Mouse (Mus musculus) midbrain, embryonic 11.5 days (tissue): ENCODE data around the gene Antxr1. TPM values are rescaled to one million over a fixed set of nuclear protein-coding genes. Genes with fewer than 3 reads are reported as not detected.

Experiments
- ATAC-seq: fragments of 200-750 bp; cut with Nextera tagmentation; 2 replicates; pipeline ENCODE4 v1.8.0; 2017; ENCODE audit warnings: moderate TSS enrichment, moderate library complexity; ENCODE audit not compliant: low FRiP score
- DNase-seq: peaks from one replicate; pipeline ENCODE4 v3.0.0; 2015; ENCODE audit warnings: low spot score; ENCODE audit errors: missing footprints
- H3K27ac ChIP-seq: fragments of 300-500 bp; sonication (generic); 2 replicates; pipeline ENCODE4 v1.5.1; 2014; ENCODE audit warnings: low read depth, low read length
- H3K27me3 ChIP-seq: fragments of 300-500 bp; sonication (generic); 2 replicates; pipeline ENCODE4 v1.6.1; 2014; ENCODE audit warnings: mild to moderate bottlenecking, low read length, moderate library complexity, mixed read lengths; ENCODE audit not compliant: control insufficient read depth, insufficient read depth
- H3K36me3 ChIP-seq: fragments of 300-500 bp; sonication (generic); 2 replicates; pipeline ENCODE4 v1.6.1; 2014; ENCODE audit warnings: mild to moderate bottlenecking, low read length, moderate library complexity, mixed read lengths; ENCODE audit not compliant: control insufficient read depth, insufficient read depth
- H3K4me1 ChIP-seq: fragments of 300-500 bp; sonication (generic); 2 replicates; pipeline ENCODE4 v1.6.1; 2014; ENCODE audit warnings: low read length; ENCODE audit not compliant: control insufficient read depth, insufficient read depth
- H3K4me2 ChIP-seq: fragments of 300-500 bp; sonication (generic); 2 replicates; pipeline ENCODE4 v1.6.1; 2014; ENCODE audit warnings: mild to moderate bottlenecking, moderate library complexity
- H3K4me3 ChIP-seq: fragments of 300-500 bp; sonication (generic); 2 replicates; pipeline ENCODE4 v1.5.1; 2014; ENCODE audit warnings: low read depth, low read length
- H3K9ac ChIP-seq: fragments of 300-500 bp; sonication (generic); 2 replicates; pipeline ENCODE4 v1.6.1; 2014; ENCODE audit warnings: low read length
- H3K9me3 ChIP-seq: fragments of 300-500 bp; sonication (generic); 2 replicates; pipeline ENCODE4 v1.6.1; 2016; ENCODE audit warnings: low read length; ENCODE audit not compliant: control insufficient read depth
- WGBS: fragments of 180-500 bp; shearing (Covaris S2); extraction: QIAGEN DNeasy Blood & Tissue Kit; methylation state at CpG from one replicate; pipeline ENCODE4 v1.1.7; 2014; 5-methylcytosine and 5-hydroxymethylcytosine counted together
- polyA plus RNA-seq: library from polyadenylated mRNA; unstranded; fragments of >200 nt; fragmentation: Nextera tagmentation; extraction: Ambion mirVana; gene quantifications from 2 replicates; pipeline ENCODE4 v1.2.1, GENCODE M21; 2014

The Antxr1 gene
- polyA plus RNA-seq = 4.9 and 5.4 TPM in 2 replicates

DNA sequence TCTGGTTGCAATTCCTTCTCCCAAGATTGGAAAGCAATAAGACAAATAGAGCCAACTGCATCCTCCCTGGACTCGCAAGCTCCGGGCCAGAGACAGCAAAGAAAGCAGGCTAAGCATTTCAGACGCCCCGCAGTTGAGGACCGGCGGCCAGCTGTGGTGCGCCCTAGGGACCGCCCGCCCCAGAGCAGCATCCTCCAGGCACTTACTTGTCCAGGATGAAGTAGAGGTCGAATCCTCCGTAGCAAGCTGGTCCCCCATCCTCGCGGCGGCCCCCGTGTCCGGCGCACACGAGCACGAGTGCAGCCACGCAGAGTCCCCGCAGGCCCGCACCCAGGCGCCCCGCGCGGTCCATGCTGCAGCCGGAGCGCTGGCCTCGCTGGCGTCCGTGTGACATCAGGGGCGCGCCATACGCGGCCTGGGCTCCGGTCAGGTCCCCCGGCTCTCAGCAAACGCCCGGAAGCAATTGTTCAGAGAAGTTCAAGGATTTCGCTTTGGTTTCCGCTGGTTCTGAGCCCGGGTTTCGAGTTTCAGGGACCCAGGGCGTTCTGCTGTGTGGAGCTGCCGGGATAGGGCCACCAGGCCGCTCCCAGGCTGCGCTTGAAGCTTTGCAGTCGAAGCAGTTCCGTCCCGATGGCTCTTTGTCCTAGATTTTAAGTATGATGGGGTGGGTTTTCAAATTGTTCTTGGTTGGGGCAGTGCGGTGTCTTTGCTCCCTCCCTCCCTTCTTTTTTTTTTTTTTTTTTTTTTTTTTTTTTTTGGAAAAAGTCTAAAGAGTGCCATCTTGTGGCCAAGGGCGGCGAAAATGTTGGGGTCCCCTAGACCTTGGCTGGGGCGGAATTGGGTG is at the start of gene Antxr1:
Antxr1 (minus strand) TSS at position 731 of the 844 bp plus-strand sequence.
- Histone ChIP-seq H3K36me3 (no peaks in the 10 kb centered on the region), H3K4me2 (peak within 1 kb of the TSS; percentile 82), H3K9me3 (no peaks in the 10 kb centered on the region), H3K9ac (peak within 1 kb of the TSS; percentile 90), H3K27ac (peak within 1 kb of the TSS; percentile 49; the same call in 1 of the 2 replicates), H3K4me3 (peak within 1 kb of the TSS; percentile 66), H3K4me1 (peaks cover 9% of the 10 kb centered on the region), H3K27me3 (no peaks in the 10 kb centered on the region)
- DNase-seq (peak; percentile 98), ATAC-seq (peak; percentile 83)
- under 1% methylated on average over 54 of the region's 54 CpGs for WGBS

DNA sequence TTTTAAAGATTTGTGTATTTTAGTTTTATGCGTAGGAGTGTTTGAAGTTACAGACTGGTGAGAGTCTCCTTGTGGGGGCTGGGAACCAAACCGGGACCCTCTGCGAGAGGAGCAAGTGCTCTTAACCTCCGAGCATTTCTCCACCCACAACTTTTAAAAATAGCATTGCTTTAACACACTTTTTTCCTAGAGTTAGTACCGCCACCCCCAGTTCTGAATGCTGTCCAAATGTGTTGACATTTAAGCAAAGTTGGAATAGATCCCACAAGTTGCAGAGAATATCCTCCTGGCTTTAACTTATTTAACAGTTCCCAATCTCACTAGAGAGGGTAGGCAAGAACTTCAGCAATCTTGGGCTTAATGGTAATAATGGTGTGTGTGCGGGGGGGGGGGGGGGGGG is 49.1 kb upstream of the Antxr1 start:
- Histone ChIP-seq H3K27me3 (no peaks in the 10 kb centered on the region), H3K4me3 (no peak overlapping the region)

GRCm38 (mm10) chr6:87383926-87384691 is 48.5 kb upstream of the Antxr1 start:
- H3K9me3 ChIP-seq = no peaks in the 10 kb centered on the region
- ATAC-seq = peak; percentile 30; the same call in 1 of the 2 replicates
- peak overlapping the region; percentile 48 for H3K4me2 ChIP-seq
- H3K4me1 ChIP-seq = no peaks in the 10 kb centered on the region
- WGBS = 9% methylated on average over 24 of the region's 24 CpGs
- no peak overlapping the region for H3K9ac ChIP-seq
- peak overlapping the region; percentile 19 for H3K4me3 ChIP-seq
- peak; percentile 86 for DNase-seq
- no peak overlapping the region for H3K27ac ChIP-seq
- H3K36me3 ChIP-seq = no peaks in the 10 kb centered on the region
- H3K27me3 ChIP-seq = no peaks in the 10 kb centered on the region

More for the DNA sequence above, 49.1 kb upstream of the Antxr1 start:
- Histone ChIP-seq H3K9ac (no peak overlapping the region), H3K9me3 (no peaks in the 10 kb centered on the region), H3K4me1 (no peaks in the 10 kb centered on the region), H3K36me3 (no peaks in the 10 kb centered on the region), H3K4me2 (no peak overlapping the region), H3K27ac (no peak overlapping the region)
- DNase-seq = no peak
- ATAC-seq = no peak
- 56% methylated on average over 5 of the region's 6 CpGs for WGBS

DNA sequence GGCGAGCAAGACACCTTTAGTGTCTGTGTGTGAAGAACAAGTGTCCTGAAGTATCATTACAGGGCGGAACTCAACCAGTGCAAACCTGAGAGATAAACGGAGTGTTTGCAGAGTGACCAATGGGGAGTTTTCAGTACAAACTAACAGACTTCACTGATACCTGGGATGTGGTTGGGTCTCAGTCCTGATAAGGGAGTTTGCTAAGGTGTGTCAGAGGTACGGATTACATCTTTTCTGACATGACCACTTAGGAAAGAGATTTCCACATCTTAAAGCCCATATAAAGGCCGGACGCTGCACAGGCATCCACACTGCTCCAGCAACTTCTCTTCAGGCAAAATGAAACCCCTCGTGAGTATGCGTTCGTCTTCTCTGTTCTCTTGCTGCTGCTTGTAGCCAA is 37.4 kb upstream of the Antxr1 start, which contains the start of gene Gkn2:
Gkn2 (plus strand) TSS at position 301 of the 400 bp plus-strand sequence.
- Histone ChIP-seq H3K36me3 (no peaks in the 10 kb centered on the region), H3K27me3 (no peaks in the 10 kb centered on the region), H3K9me3 (no peaks in the 10 kb centered on the region), H3K4me1 (no peaks in the 10 kb centered on the region), H3K27ac (no peak within 1 kb of the TSS), H3K4me3 (no peak within 1 kb of the TSS), H3K9ac (no peak within 1 kb of the TSS), H3K4me2 (no peak within 1 kb of the TSS)
- ATAC-seq (no peak), DNase-seq (no peak)
- WGBS = 93% methylated on average over 9 of the region's 9 CpGs

GRCm38 (mm10) chr6:87369223-87369622 is 33.6 kb upstream of the Antxr1 start:
- DNase-seq = no peak

DNA sequence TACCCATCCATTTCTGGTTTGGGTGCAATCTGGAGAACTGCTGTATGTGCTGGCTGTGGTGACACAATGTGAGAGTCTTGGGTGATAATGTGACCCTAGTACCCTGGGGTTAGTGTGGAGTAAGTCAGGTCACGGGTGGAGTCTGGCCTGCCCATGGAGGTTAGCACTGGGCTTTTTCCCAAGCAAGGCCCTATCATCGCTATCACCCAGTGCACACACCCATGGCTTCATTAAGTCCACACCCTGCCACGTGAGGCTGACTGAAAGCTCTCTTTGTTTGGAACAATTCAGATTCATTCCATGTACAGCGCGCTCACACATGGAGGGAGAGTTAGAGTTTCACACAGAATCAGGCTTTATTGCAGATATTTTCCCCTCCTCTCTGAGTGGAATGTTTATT is 18.8 kb upstream of the Antxr1 start:
- no peak for DNase-seq
- Histone ChIP-seq H3K9me3 (no peaks in the 10 kb centered on the region), H3K9ac (no peak overlapping the region), H3K27me3 (no peaks in the 10 kb centered on the region), H3K4me3 (no peak overlapping the region), H3K4me2 (no peak overlapping the region), H3K36me3 (no peaks in the 10 kb centered on the region), H3K4me1 (no peaks in the 10 kb centered on the region), H3K27ac (no peak overlapping the region)
- 80% methylated on average over 5 of the region's 5 CpGs for WGBS
- no peak for ATAC-seq

More at GRCm38 (mm10) chr6:87369223-87369622, 33.6 kb upstream of the Antxr1 start:
- H3K27me3 ChIP-seq = no peaks in the 10 kb centered on the region
- no peak overlapping the region for H3K27ac ChIP-seq
- H3K9me3 ChIP-seq = no peaks in the 10 kb centered on the region
- H3K9ac ChIP-seq = no peak overlapping the region
- ATAC-seq = no peak
- 93% methylated on average over 5 of the region's 5 CpGs for WGBS
- no peaks in the 10 kb centered on the region for H3K4me1 ChIP-seq
- H3K4me3 ChIP-seq = no peak overlapping the region
- no peaks in the 10 kb centered on the region for H3K36me3 ChIP-seq
- H3K4me2 ChIP-seq = no peak overlapping the region

- no peak within 1 kb of the TSS for H3K9ac ChIP-seq
- WGBS = 92% methylated on average over 8 of the region's 8 CpGs
- no peak for ATAC-seq
- no peak within 1 kb of the TSS for H3K4me3 ChIP-seq
- no peak for DNase-seq
- H3K27me3 ChIP-seq = no peaks in the 10 kb centered on the region
- no peaks in the 10 kb centered on the region for H3K36me3 ChIP-seq
- no peak within 1 kb of the TSS for H3K27ac ChIP-seq
- H3K4me2 ChIP-seq = no peak within 1 kb of the TSS
- H3K9me3 ChIP-seq = no peaks in the 10 kb centered on the region
- no peaks in the 10 kb centered on the region for H3K4me1 ChIP-seq
Measured at GRCm38 (mm10) chr6:87350829-87351228, 15.2 kb upstream of the Antxr1 start, which contains the start of gene Gkn1. Gene Gkn1, minus strand, starts transcription at chr6:87350942.

GRCm38 (mm10) chr6:87335935-87336295 is 294 bp upstream of the Antxr1 start:
- H3K4me3 ChIP-seq = no peak overlapping the region
- H3K27me3 ChIP-seq = no peaks in the 10 kb centered on the region
- no peak overlapping the region for H3K9ac ChIP-seq
- H3K4me1 ChIP-seq = peaks cover 9% of the 10 kb centered on the region
- no peak overlapping the region for H3K4me2 ChIP-seq
- no peaks in the 10 kb centered on the region for H3K9me3 ChIP-seq
- no peaks in the 10 kb centered on the region for H3K36me3 ChIP-seq
- no peak overlapping the region for H3K27ac ChIP-seq
- WGBS = 34% methylated on average over 6 of the region's 6 CpGs
- no peak for DNase-seq
- ATAC-seq = peak; percentile 23; the same call in 1 of the 2 replicates
